Mouse (Mus musculus) retina, postnatal 1 day (tissue): ENCODE measurements around the gene Jmjd4.

Experiments
- DNase-seq: peaks from one replicate; pipeline ENCODE4 v3.0.0-alpha.2; 2012

The Jmjd4 gene

DNA sequence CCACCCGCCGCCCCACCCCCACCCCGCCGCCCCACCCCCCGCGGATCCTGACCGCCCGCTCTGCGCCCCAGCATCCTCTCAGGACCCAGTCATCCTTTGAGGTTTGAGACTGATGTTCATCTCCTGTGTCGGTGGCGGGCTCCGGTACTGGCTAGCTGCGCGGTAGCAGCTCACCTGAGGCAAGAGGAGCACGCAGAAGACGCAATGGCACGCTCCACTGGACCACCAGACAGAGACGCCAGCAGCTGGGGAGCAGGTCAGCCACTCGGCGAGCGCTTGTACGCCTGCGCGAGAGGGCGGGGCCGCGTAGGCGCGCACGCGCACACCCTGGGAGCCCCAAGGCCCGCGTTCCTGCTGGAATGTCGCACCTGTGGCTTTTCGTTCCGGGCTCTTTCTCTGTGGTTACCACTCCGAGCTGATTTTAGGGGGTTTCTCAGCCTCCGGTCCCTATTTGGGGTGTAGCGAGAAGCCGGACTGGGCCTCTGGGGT is at the start of gene Jmjd4:
Jmjd4 (plus strand) TSS at position 305 of the 489 bp plus-strand sequence.
- DNase-seq: peak; percentile 93

DNA sequence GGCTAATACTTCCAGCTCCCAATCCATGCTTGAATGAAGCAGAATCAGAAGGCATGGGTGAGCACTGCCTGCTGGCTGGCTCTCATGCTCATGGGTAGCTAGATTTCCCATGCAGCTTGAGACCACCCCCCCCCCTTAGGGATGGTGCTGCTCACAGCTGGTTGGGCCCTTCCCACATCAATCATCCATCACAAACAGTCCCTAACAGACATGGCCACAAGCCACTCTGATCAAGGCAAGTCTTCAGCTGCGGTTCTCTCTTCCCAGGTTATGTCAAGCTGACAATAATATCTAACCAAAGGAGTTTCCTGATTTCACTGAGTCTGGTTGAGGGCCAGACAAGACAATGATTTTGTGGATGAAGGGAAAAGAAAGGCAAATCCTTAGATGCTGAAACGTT is 49.0 kb upstream of the Jmjd4 start:
- DNase-seq: peak; percentile 64

DNA sequence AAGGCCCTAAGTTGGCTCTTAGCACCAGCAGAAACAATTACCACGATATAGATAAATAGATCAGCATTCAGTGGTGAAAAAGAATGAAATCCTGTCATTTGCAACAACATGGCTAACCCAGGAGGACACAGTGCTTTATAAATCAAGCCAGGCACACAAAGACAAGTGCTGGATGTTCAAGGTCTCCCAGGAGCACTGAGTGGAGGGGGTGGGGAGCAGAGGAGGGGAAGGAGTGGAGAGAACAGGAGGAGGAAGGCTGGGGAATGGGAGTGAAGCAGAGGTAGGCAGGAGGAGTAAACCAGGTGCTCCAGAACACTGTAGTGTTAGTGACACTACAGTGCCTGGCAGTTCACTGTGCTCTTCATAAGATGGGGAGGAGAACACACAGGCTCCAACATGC is 44.1 kb upstream of the Jmjd4 start:
- no peak for DNase-seq

DNA sequence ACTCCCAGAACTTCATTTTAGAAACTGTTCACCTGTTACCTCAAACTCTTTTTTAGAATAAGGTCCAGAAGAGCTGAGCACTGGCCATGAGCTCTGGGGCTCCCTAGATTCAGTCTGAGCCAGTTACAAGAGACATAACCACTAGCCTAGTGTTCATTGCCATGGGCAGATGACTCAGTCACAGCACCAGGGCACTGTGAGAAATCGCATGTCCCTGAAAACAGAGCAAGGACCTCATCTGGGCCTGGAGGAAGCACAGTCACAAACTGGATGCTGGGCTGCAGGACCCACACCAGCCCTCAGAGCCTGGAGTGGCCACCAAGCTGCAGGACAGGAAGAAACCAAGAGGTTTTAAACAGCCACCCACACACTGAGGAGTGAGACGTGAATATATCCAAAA is 39.0 kb upstream of the Jmjd4 start:
- no peak for DNase-seq

DNA sequence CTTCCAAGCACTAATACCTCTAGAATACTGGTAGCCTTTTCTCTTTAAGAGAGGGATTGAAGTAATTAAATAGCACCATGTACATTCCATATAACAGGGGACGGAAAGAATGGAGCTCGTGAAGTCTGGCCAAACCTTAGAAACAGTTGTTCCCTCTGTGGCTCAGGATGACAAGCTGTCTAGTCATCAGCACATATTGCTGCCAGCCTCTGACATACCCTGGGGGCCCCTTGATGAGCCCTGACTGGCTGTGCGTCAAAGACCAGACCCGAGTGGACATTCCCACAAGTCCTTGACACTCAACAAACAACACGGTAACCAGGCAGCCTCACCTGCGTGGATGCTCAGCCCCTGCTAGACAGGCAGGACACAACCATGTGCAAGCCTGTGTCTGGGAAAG is 37.8 kb upstream of the Jmjd4 start:
- no peak for DNase-seq

DNA sequence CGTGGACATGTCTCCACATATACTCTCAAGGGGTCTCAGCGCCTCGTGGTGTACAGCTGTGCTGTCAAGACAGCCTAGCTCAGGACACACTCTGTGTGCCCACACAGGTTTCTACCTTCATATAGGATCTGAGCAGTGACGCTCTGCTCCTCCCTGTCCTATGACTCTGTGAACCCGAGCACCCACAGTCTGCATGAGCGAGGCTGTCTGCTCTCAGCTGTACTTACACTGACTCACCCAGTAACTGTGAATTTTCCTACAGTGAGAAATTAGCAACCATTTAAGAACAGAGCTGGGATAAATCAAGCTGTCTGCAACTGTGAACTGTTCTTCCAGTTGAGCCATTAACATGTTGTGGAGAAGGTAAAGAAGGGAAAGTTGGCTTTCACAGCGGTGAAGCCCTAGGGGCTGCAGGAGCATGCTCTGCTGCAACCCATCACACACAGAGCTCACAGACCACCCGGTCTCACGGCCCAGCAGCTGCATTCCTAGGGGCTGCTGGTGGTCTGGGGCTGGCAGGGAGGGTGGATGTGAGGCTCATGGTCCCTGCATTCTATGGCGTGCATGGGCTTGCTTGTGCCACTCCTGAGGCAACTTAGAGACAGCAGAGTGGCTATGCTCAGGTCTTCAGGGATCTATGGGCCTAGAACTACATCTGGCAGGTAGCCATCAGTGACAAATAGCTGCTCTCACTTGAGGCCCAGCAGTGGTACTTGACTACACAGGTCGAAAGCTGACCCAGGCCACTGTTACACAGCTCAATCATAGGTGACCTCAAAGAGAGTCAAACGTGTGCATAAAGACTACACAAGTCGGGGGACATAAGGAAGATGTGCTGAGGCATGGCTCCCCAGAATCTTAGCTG is 36.6 kb upstream of the Jmjd4 start:
- DNase-seq: no peak

DNA sequence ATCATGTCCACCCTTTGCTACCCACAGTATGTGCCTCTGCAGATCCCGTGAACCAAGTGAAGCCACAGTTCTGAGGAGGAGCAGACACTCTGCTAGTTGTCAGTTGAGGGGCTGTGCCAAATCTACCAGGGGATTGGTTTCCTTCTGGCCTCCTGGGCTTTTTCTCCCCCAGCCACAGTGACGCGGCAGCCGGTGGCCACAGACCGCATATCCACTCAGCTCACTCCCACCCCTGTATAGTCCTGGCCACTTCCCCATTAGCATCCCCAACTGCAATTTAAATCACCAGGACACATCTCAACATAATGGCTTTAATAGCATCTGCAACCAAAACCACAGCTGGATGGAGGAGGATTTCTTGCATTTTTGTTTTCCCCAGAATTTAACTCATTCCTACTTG is 31.1 kb upstream of the Jmjd4 start:
- no peak for DNase-seq

DNA sequence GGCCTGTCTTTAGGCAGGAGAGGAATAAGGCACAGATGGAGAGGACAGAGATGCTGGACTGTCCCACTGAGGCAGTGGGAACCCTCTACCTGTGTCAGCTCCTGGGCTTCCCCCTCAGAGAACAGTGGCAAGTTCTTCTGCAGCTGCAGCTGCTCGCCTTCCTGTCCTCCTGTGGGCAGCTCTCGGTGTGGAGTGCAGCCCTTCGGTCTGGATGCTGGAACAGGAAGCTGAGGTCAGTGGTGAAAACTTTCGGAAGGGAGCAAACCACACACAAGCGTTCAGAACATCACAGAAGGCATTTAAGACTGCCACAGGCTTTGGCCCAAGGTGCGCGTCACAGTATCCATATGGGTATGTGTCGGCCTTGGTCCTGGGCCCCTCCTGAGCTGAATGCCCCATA is 28.4 kb upstream of the Jmjd4 start:
- DNase-seq: no peak

DNA sequence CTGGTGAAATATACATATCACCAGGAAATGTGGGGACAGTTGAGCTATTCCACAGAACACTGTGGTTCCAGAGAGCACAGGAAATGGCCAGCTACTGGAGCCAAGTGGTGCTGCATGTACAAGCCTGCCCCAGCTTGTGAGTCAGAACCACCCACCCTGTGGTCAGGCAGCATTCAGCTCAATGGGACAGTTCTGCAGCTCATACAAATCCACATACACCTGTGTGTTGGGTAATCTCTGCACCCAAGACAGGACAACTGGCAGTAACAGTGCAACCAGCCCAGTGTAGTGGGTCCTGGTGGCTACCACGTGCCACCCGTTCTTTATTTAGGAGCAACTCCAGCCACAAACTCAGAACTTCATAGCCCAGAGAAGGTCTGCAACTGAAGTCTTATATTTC is 27.9 kb upstream of the Jmjd4 start:
- no peak for DNase-seq

DNA sequence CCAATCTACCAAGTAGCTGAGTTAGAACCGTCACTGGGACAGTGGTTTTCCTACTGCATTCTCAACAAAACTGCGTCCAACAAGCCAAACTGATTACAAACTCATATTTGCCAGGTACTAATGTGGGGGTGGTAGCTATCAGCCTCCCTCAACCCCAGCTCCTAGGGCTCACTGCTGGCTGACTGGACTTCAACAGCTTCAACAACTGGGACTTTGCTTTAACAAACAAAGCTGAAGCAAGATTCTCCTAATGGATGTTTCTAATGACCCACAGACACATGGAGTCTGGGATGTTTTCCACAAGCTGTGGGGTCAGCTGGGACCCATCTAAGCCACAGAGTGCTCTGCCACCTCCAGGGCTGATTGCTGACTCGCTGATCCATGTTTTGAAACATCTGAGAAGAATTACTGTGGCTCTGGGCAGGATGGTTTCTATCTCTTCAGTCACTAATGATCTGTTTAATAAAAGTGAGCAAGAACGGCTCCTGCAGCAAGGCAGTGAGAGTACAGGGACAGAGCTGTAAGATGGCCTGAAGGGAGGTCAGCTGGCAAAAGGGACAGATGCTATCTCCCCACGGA is 26.7 kb upstream of the Jmjd4 start:
- DNase-seq: no peak

DNA sequence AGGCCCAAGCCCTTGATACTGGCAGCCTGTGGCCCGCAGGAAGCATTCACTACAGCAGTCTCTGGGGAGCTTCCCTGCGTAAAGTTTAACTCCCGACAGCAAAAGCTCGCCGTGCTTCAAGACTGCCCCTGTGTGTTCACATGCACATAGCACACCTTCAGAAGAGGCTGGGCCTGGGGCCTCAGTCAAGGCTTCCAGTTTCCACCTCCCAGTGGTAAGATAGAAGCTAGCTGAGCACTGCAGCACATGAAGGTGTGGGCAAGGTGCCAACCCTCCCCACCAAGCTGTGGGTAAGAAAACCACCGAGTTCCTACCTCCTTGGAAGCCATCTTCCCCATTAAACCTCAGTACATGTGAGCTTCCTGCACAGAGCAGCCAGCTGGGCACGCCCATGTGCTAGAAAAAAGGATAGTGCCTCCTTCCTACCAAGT is 24.2 kb upstream of the Jmjd4 start:
- DNase-seq: no peak

DNA sequence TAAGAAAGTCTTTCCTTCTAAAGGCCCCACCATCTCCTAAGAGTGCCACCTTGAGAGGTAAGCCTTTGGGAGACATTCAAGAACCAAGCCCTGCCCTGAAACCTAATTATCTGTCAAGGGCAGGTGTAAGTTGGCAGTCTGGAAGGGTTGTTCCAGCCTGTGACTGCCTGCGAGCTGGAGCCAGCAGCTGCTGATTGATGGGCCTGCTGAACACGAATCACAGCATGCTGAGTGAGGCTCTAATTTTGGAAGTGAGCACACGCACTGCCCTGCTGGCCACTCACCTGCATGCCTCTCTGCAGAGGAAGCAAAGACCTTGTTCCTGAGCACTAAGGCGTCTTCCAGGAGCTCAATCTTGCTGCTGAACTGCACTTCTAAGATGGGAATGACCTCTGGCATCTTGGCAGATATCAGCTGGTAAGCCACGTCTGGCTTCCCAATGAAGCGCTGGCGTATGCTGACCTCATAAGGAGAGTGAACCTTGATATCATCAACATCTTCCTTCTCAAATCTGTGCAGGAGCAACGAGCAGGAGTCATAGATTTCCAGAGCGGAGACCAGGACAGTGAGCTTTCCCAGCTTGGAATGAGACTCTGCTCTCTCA is 21.7 kb upstream of the Jmjd4 start:
- DNase-seq: no peak

DNA sequence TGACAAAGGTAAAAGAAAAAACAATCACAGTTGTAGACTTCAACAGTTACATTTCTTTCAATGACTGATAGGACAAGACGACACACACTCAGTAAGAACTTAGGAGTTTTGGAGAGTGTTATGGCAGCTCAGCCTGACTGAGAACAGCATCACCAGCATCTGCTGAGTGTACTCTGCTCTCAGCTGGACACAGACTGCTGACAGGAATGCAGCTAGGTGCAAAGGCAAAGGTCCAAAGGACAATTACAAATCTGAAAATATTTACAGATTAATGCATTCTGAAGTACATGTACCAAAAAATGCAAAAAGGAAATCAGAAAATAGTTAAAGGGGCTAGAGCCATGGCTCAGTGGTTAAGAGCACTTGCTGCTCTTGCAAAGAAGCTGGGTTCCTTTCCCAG is 19.9 kb upstream of the Jmjd4 start:
- DNase-seq: no peak

DNA sequence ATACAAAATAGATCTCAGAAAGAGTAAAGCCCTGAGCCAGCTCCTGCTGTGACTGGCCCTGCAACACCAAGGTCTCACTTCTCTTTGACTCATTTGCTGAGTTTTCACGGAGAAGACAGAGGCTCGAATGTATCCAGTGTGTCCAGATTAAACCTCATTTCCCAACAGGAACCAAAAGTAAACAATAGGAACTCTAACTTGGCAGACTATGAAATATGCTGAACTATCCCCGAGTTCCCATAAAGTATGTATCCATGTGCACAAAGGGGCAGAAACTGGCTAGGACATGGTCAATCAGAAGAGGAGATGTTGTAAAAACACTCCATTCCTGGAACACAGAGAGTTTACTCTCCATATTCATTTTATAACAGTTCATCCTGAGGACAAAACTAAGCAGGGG is 17.6 kb upstream of the Jmjd4 start:
- DNase-seq: no peak

DNA sequence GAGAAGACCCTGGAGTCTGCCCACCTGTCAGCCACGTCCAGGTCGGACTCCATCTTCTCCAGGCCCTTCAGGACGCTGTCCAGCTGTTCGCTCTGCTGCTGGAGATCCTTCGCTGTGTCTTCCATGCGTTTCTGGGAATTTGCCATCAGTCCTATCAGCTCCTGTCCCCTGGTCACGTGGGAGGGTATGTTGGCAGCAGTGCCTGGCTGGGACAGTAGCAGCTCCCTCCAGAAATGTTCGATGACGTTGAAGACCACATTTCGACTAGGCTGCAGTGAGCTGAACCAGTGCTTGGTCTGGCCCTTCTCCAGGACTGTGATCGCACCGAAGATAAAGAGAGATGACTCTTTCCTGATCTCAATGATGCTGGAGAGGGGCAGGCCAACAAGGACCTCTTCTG is 11.9 kb upstream of the Jmjd4 start:
- DNase-seq: no peak

DNA sequence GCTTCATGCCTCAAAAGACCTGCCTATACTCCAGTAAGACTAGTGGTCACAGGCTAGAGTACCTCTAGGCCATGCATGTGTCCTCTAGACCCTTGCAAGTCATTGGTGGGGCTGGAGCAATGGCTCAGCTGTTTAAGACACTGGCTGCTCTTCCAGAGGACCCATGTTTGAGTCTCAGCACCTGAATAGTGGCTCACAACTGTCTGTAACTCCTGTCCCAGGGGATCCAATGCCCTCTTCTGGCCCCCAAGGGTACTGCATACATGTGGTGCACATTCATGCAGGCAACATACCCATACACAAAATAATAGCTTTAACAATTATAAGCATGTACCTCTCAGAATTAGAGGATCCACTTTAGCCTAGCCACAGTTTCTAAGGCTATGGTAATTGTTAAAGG is 6.7 kb upstream of the Jmjd4 start:
- no peak for DNase-seq

DNA sequence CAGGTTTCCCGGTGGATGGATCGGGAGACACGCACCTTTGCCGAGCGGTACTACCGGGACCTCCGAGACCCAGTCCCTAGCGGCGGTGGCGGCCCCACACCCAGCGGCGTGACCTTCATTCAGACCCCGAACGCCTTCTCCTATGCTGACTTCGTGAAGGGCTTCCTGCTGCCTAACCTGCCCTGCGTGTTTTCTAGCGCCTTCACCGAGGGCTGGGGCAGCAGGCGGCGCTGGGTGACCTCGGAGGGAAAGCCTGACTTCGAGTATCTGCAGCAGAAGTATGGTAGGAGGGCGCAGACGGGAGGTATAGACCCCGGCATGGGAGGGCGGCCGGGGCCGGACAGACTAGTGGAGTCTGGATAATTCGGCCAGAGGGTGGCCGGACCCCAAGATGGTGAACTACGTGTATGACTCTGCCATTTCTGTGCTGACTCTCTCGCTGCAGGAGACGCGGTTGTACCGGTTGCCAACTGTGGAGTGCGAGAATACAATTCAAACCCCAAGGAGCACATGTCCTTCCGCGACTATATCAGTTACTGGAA is 456 bp downstream of the Jmjd4 start:
- DNase-seq: no peak

DNA sequence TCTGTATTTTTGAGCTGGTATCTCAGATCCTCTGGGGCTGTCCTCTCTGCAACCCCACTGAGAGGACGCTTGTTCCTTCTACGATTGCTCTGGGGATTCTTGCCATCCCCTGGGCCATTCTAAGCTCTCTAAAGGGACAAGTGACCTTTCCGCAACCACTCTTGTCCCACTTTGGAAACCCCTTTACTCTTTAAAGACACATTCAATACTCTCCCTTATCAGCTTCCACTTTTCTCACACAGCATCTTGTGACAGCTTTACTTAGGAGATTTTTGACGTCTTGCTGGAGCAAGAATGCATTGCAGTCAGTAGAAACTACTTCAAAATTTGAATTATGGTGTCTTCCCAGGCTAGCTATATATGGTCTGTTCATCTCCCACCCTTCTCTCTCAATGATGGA is 1.2 kb downstream of the Jmjd4 start, which contains the start of gene Snap47:
Snap47 (minus strand) TSS at position 101 of the 400 bp plus-strand sequence.
- no peak for DNase-seq

DNA sequence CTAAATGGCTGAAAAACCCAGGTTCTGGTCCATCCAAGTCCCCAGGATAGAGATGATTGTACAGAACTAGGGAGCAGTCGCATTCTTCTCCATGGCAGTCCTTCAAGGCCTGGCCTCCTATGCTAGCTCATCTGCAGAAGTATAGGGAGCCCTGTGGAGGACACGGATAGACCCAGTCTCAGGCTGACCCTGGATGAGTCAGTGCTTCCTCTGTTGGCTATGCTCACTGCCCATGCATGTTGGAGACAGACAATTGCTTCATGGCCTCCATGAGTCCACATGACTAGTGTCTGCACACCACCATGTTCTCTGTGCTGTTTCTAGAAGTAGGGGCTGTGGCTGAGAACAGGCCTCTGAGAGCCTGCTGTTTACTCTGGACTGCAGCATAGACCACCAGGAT is 6.5 kb downstream of the Jmjd4 start:
- no peak for DNase-seq

DNA sequence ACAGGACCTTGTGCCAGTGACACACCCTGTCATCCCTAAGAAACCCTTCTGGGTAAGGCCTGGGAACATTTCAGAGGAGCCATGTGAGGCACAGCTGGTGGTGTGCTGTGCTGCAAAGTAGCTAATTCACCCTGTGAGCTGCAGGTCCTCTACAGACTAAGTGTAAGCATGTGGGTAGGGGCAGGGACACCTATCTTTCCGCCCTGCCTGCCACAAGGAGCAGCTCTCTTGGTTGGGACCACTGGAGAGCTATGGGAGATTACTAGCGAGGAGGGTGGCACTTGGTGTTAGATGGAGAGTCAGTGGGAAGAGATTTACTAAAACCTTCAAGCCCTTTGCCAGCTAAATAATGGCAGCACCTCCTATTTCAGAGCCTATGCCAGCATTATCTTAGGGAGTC is 7.0 kb downstream of the Jmjd4 start:
- no peak for DNase-seq

DNA sequence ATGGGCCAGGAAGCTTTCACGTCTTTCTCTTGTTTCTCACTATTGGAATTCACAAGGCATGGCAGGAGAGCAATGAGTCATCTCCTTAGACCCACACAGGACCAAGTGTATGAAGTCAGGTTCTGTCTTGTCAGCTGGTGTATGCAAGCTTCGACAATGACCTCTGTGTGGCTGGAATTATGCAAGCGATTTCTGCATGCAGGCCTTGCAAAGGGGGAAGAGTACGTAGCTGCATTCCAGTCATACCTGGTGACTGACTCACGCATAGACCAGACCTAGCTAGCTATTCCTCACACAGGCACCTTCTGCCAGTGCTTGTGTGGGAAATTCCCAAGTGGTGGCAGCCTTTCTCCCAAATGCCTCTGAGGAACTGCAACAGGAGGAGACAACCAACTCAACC is 9.1 kb downstream of the Jmjd4 start:
- no peak for DNase-seq

DNA sequence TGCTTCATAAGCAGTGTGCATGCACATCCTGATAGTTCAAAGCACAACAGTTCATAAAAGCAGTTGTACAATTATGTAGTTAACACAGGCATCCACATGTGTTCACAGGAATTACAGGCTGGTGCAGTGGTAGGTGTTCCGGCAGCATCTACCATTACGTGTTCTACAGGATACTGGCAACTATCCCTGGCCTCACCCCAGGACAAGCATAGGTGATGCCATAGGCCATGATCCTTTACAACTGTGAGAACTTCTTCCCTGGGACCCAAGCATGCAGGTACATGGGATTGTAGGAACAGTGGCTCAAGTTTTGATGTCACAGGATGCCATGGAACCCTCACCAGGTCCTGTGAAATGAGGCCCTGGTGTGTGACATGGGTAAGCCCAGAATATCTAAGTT is 10.6 kb downstream of the Jmjd4 start:
- no peak for DNase-seq

DNA sequence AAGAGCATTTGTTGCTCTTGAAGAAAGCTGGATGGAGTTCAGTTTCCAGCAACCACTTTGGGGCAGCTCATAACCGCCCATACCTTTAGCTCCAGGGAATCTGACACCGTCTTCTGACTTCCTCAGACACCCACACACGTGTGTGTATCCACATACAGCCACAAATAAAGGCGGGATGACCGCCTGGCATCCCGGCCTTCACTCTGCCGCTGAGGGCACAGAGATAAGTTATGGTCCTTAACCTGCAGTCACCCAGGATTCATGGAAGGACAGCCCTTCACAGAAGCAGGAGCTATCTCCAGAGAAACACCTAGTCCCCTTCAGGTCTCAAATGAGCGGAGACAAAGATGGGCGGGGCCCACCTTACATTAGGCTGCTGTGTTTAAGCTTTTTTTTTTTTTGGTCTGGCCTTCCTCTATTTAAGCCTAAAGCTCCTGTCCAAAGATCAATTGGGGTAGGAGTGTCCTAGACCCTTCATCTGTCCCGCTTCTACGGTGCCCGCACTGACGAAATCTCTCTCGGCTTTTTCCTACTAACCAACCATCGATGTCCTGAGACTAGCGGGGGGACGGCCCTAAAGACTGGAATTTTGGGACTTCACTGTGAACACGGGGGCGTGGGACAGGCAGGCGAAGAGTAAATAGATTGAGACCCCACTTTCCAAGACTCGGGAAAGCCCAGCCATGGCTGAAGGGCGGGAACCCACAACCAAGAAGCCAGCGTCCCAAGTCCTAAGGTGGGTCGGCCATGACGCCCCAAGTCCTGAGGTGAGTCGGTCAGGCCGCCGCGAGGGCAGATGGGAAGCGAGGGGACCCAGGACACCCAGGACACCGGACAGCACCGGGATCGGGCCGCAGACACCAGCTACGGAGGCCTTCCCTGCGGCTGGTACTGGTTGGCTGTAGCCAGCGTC is 21.8 kb downstream of the Jmjd4 start:
- no peak for DNase-seq
